Comparison of ENCODE assay signal across 9 mouse cellular contexts in genomic region chr14:20695761-20696520, GRCm38 (mm10). TPM values are rescaled to one million over a fixed set of nuclear protein-coding genes. Genes with fewer than 3 reads are reported as not detected.
A peak's percentile ranks its signal among the peaks of the same experiment; 100 is the strongest.
DNase-seq lines count a peak whose midpoint lies in the region; ATAC-seq and TF ChIP-seq lines count a peak whose summit lies in the region.
"Had no signal": no experiment of that assay in that cellular context is flagged by ENCODE, and none has a peak within 500 bp of the region (broad histone marks: within the 10 kb centered on the region; RNA-seq: fewer than 3 reads in every experiment).

No protein-coding gene starts in this region.

- H3K4me1 ChIP-seq in cerebellum, adult 2 months (ENCODE audit: control insufficient read depth, insufficient read depth, low read length), result peaks cover 9% of the 10 kb centered on the region; the same call in 1 of the 2 replicates
- H3K4me1 ChIP-seq in CH12.LX (ENCODE audit: control insufficient read depth in 1 of 2, insufficient read depth in 2 of 2), result peaks cover 21 to 66% of the 10 kb centered on the region in 2 experiments
- H3K4me1 ChIP-seq in hindbrain, embryonic 16.5 days (ENCODE audit: control insufficient read depth, insufficient read depth, low read depth, low read length), result peaks cover 55% of the 10 kb centered on the region
- H3K4me1 ChIP-seq in midbrain, embryonic 10.5 days, result peaks cover 48% of the 10 kb centered on the region

- no peaks in the 10 kb centered on the region for H3K9me3 ChIP-seq in CH12.LX (replicated peaks; ENCODE audit: low read length)
- H3K9me3 ChIP-seq in hindbrain, embryonic 16.5 days (ENCODE audit: control insufficient read depth, low read length), result no peaks in the 10 kb centered on the region
- no peaks in the 10 kb centered on the region for H3K9me3 ChIP-seq in midbrain, embryonic 10.5 days (replicated peaks)

- H3K79me2 ChIP-seq in CH12.LX (replicated peaks; ENCODE audit: control insufficient read depth, extremely low read depth, insufficient read depth, poor library complexity, severe bottlenecking), result peaks cover 55% of the 10 kb centered on the region

- no peak for TF ChIP-seq CTCF in cerebellum, adult 2 months (IDR thresholded peaks at IDR 0.05; ENCODE audit: borderline replicate concordance, insufficient read depth, low read depth, low read length)
- TF ChIP-seq CTCF in CH12.LX (conservative IDR thresholded peaks at IDR 0.05 in 1 of 2, IDR thresholded peaks at IDR 0.05 in 1 of 2; ENCODE audit: low read depth in 2 of 2, low read length in 2 of 2), result no peak

- DNase-seq in cerebellum, adult 2 months, result peak in 1 of 2 experiments; percentile 35
- no peak for DNase-seq in cerebellum, postnatal 4 days (ENCODE audit: low spot score in 2 of 2)
- no peak for DNase-seq in CH12.LX (ENCODE audit: extremely low read depth)
- DNase-seq in midbrain, embryonic 10.5 days (ENCODE audit: low spot score), result no peak
- no peak for DNase-seq in right cerebral cortex, postnatal 10 days (ENCODE audit: low spot score in 2 of 2)
- DNase-seq in ovary, postnatal 36 days (ENCODE audit: low spot score), result no peak

- peak overlapping the region; percentile 25; the same call in 1 of the 2 replicates for H3K27ac ChIP-seq in cerebellum, adult 2 months (ENCODE audit: insufficient read depth, low read length)
- H3K27ac ChIP-seq in CH12.LX (ENCODE audit: insufficient read depth, low read depth), result peak overlapping the region; percentile 87
- peak overlapping the region; percentile 100 for H3K27ac ChIP-seq in hindbrain, embryonic 16.5 days (ENCODE audit: low read depth, low read length)
- H3K27ac ChIP-seq in midbrain, embryonic 10.5 days (replicated peaks), result peak overlapping the region; percentile 93

- WGBS in cerebellum, adult 2 months, result 3% methylated on average over 27 of the region's 27 CpGs
- 9% methylated on average over 27 of the region's 27 CpGs for WGBS in hindbrain, embryonic 16.5 days
- WGBS in midbrain, embryonic 10.5 days, result 17% methylated on average over 27 of the region's 27 CpGs

- H3K27me3 ChIP-seq in cerebellum, adult 2 months (ENCODE audit: control insufficient read depth, insufficient read depth, low read length), result no peaks in the 10 kb centered on the region
- no peaks in the 10 kb centered on the region for H3K27me3 ChIP-seq in CH12.LX (replicated peaks)
- H3K27me3 ChIP-seq in hindbrain, embryonic 16.5 days (replicated peaks; ENCODE audit: control insufficient read depth, insufficient read depth, low read length), result no peaks in the 10 kb centered on the region
- no peaks in the 10 kb centered on the region for H3K27me3 ChIP-seq in midbrain, embryonic 10.5 days (ENCODE audit: low read depth, poor library complexity, severe bottlenecking)

- H3K9ac ChIP-seq in CH12.LX (ENCODE audit: insufficient read depth, low read depth), result peak overlapping the region; percentile 79
- H3K9ac ChIP-seq in hindbrain, embryonic 16.5 days (ENCODE audit: low read depth, low read length), result peak overlapping the region; percentile 98

- dilution Hi-C loops in CH12.LX (cut with MboI; ENCODE audit: extremely low pct_ligation_motif_present, extremely low pct_unique_long_range_greater_than_20kb, low sequenced_read_pairs), result no loop called here

- in situ Hi-C loops in CH12.LX (cut with MboI; ENCODE audit: low pct_ligation_motif_present, low pct_unique_long_range_greater_than_20kb, low sequenced_read_pairs), result no loop called here

- ATAC-seq in erythroblast, adult 5-6 weeks (replicated peaks; ENCODE audit: low FRiP score, poor library complexity, severe bottlenecking), result peak; percentile 5
- ATAC-seq in hindbrain, embryonic 16.5 days, result no peak

- peaks cover 32 to 82% of the 10 kb centered on the region in 2 experiments for H3K36me3 ChIP-seq in CH12.LX (replicated peaks in 1 of 2; ENCODE audit: control insufficient read depth in 1 of 2, insufficient read depth in 1 of 2, low read length in 1 of 2)
- peaks cover 26% of the 10 kb centered on the region for H3K36me3 ChIP-seq in hindbrain, embryonic 16.5 days (ENCODE audit: control insufficient read depth, insufficient read depth, low read length)
- peaks cover 65% of the 10 kb centered on the region for H3K36me3 ChIP-seq in midbrain, embryonic 10.5 days

- H3K4me2 ChIP-seq in CH12.LX (ENCODE audit: insufficient read depth, low read depth, poor library complexity, severe bottlenecking), result peak overlapping the region; percentile 90
- H3K4me2 ChIP-seq in hindbrain, embryonic 16.5 days (ENCODE audit: low read length), result peak overlapping the region; percentile 91

- no peak for TF ChIP-seq RAD21 in CH12.LX (IDR thresholded peaks at IDR 0.05; ENCODE audit: low read depth, low read length)

- peak overlapping the region; percentile 90 for H3K4me3 ChIP-seq in cerebellum, adult 2 months (replicated peaks; ENCODE audit: insufficient read depth, low read depth, low read length)
- H3K4me3 ChIP-seq in CH12.LX (replicated peaks in 1 of 3; ENCODE audit: low read depth in 2 of 3, low read length in 2 of 3, poor library complexity in 1 of 3), result peak overlapping the region; percentile 54 to 71 (median 65)
- H3K4me3 ChIP-seq in hindbrain, embryonic 16.5 days (ENCODE audit: low read length), result peak overlapping the region; percentile 95
- peak overlapping the region; percentile 73 for H3K4me3 ChIP-seq in midbrain, embryonic 10.5 days

- TF ChIP-seq POLR2A in cerebellum, adult 2 months (IDR thresholded peaks at IDR 0.05; ENCODE audit: borderline replicate concordance, insufficient read depth, low read length), result no peak
- TF ChIP-seq POLR2A in CH12.LX (IDR thresholded peaks at IDR 0.05; ENCODE audit: low read depth, low read length), result no peak

- TF ChIP-seq EP300 in CH12.LX (IDR thresholded peaks at IDR 0.05; ENCODE audit: low read length), result no peak

TF ChIP-seq in CH12.LX, 34 proteins besides CTCF, POLR2A, EP300 and RAD21 (continues in another document):
- no peak for TF ChIP-seq RCOR1 (conservative IDR thresholded peaks at IDR 0.05; ENCODE audit: low read depth, low read length)
- TF ChIP-seq E2F4 (IDR thresholded peaks at IDR 0.05; ENCODE audit: insufficient replicate concordance, low read depth, low read length), result no peak
- TF ChIP-seq MAFK (IDR thresholded peaks at IDR 0.05; ENCODE audit: insufficient replicate concordance, low read length), result no peak
- no peak for TF ChIP-seq TCF12 (IDR thresholded peaks at IDR 0.05; ENCODE audit: low read depth, low read length)
- no peak for TF ChIP-seq HCFC1 (IDR thresholded peaks at IDR 0.05; ENCODE audit: low read depth, low read length)
- TF ChIP-seq BHLHE40 (IDR thresholded peaks at IDR 0.05; ENCODE audit: low read depth, low read length), result no peak
- TF ChIP-seq SIN3A (IDR thresholded peaks at IDR 0.05; ENCODE audit: low read length), result no peak
- TF ChIP-seq ZC3H11A (IDR thresholded peaks at IDR 0.05; ENCODE audit: low read depth, low read length), result no peak
- no peak for TF ChIP-seq CHD1 (IDR thresholded peaks at IDR 0.05; ENCODE audit: low read depth, low read length)

RNA-seq across cellular contexts. Expression of gene Fut11, which starts 1.2 kb away (rescaled TPM):
- 15.9 and 17.1 TPM in 2 replicates for polyA plus RNA-seq in cerebellum, adult 2 months (2012; rRNA removed)
- total RNA-seq in CH12.LX (2012; rRNA removed) (2.6 and 2.9 TPM in 2 replicates), CH12.LX (2014; rRNA removed) (3.5 and 3.7 TPM in 2 replicates)
- polyA plus RNA-seq in CH12.LX (2012; ENCODE audit: insufficient read length, low read depth), result 3.8 and 4.0 TPM in 2 replicates
- total RNA-seq in erythroblast, adult 5-6 weeks (2015; ENCODE audit: low replicate concordance), result 2.5 and 9.2 TPM in 2 replicates
- 1.5 and 1.7 TPM in 2 replicates for total RNA-seq in erythroblast, adult 5-6 weeks (2017; ENCODE audit: low replicate concordance)
- polyA plus RNA-seq in hindbrain, embryonic 16.5 days (2015; fragmentation: Nextera tagmentation; extraction: Ambion mirVana), result 29.1 and 30.1 TPM in 2 replicates
- 18.3 and 21.4 TPM in 2 replicates for polyA plus RNA-seq in midbrain, embryonic 10.5 days (2016; fragmentation: Nextera tagmentation; extraction: Ambion mirVana)

RNA-seq across cellular contexts. Expression of gene Chchd1, which starts 6.9 kb away (rescaled TPM):
- polyA plus RNA-seq in cerebellum, adult 2 months (2012; rRNA removed), result 109 and 115 TPM in 2 replicates
- total RNA-seq in CH12.LX (2012; rRNA removed), result 184 and 191 TPM in 2 replicates
- total RNA-seq in CH12.LX (2014; rRNA removed), result 391 and 402 TPM in 2 replicates
- 157 and 166 TPM in 2 replicates for polyA plus RNA-seq in CH12.LX (2012; ENCODE audit: insufficient read length, low read depth)
- total RNA-seq in erythroblast, adult 5-6 weeks (2015; ENCODE audit: low replicate concordance), result 9.6 and 27.1 TPM in 2 replicates
- 22.5 and 44.7 TPM in 2 replicates for total RNA-seq in erythroblast, adult 5-6 weeks (2017; ENCODE audit: low replicate concordance)
- 148 and 163 TPM in 2 replicates for polyA plus RNA-seq in hindbrain, embryonic 16.5 days (2015; fragmentation: Nextera tagmentation; extraction: Ambion mirVana)
- 242 and 277 TPM in 2 replicates for polyA plus RNA-seq in midbrain, embryonic 10.5 days (2016; fragmentation: Nextera tagmentation; extraction: Ambion mirVana)

RNA-seq across cellular contexts. Expression of gene Zswim8, which starts 11.4 kb away (rescaled TPM):
- polyA plus RNA-seq in cerebellum, adult 2 months (2012; rRNA removed), result 164 and 177 TPM in 2 replicates
- total RNA-seq in CH12.LX (2012; rRNA removed) (22.6 and 22.8 TPM in 2 replicates), CH12.LX (2014; rRNA removed) (8.7 and 9.5 TPM in 2 replicates)
- polyA plus RNA-seq in CH12.LX (2012; ENCODE audit: insufficient read length, low read depth), result 33.9 and 39.6 TPM in 2 replicates
- 17.8 and 32.3 TPM in 2 replicates for total RNA-seq in erythroblast, adult 5-6 weeks (2015; ENCODE audit: low replicate concordance)
- 10.1 and 16.3 TPM in 2 replicates for total RNA-seq in erythroblast, adult 5-6 weeks (2017; ENCODE audit: low replicate concordance)
- polyA plus RNA-seq in hindbrain, embryonic 16.5 days (2015; fragmentation: Nextera tagmentation; extraction: Ambion mirVana), result 36.1 and 42.2 TPM in 2 replicates
- polyA plus RNA-seq in midbrain, embryonic 10.5 days (2016; fragmentation: Nextera tagmentation; extraction: Ambion mirVana), result 26.1 and 34.4 TPM in 2 replicates

RNA-seq across cellular contexts. Expression of gene Sec24c, which starts 21.8 kb away (rescaled TPM):
- polyA plus RNA-seq in cerebellum, adult 2 months (2012; rRNA removed), result 93.3 and 116 TPM in 2 replicates
- 95.9 and 103 TPM in 2 replicates for total RNA-seq in CH12.LX (2012; rRNA removed)
- total RNA-seq in CH12.LX (2014; rRNA removed), result 51.2 and 57.0 TPM in 2 replicates
- 107 and 122 TPM in 2 replicates for polyA plus RNA-seq in CH12.LX (2012; ENCODE audit: insufficient read length, low read depth)
- 20.8 and 32.6 TPM in 2 replicates for total RNA-seq in erythroblast, adult 5-6 weeks (2015; ENCODE audit: low replicate concordance)
- total RNA-seq in erythroblast, adult 5-6 weeks (2017; ENCODE audit: low replicate concordance), result 60.1 and 67.7 TPM in 2 replicates
- polyA plus RNA-seq in hindbrain, embryonic 16.5 days (2015; fragmentation: Nextera tagmentation; extraction: Ambion mirVana), result 80.6 and 103 TPM in 2 replicates
- 103 and 114 TPM in 2 replicates for polyA plus RNA-seq in midbrain, embryonic 10.5 days (2016; fragmentation: Nextera tagmentation; extraction: Ambion mirVana)

RNA-seq across cellular contexts. Expression of gene Synpo2l, which starts 27.8 kb away (rescaled TPM):
- polyA plus RNA-seq in cerebellum, adult 2 months (2012; rRNA removed), result 0.08 and 0.13 TPM in 2 replicates
- total RNA-seq in CH12.LX (2012; rRNA removed) (0.04 TPM in 2 replicates), CH12.LX (2014; rRNA removed) (not detected in 2 replicates)
- polyA plus RNA-seq in CH12.LX (2012; ENCODE audit: insufficient read length, low read depth), result 0.13 and 0.26 TPM in 2 replicates
- total RNA-seq in erythroblast, adult 5-6 weeks (2015; ENCODE audit: low replicate concordance), result not detected in 2 replicates
- not detected in 2 replicates for total RNA-seq in erythroblast, adult 5-6 weeks (2017; ENCODE audit: low replicate concordance)
- polyA plus RNA-seq in hindbrain, embryonic 16.5 days (2015; fragmentation: Nextera tagmentation; extraction: Ambion mirVana), result 0.23 and 1.6 TPM in 2 replicates
- 0.07 and 0.11 TPM in 2 replicates for polyA plus RNA-seq in midbrain, embryonic 10.5 days (2016; fragmentation: Nextera tagmentation; extraction: Ambion mirVana)
- total RNA-seq: hematopoietic stem cell, adult 5-6 weeks had no signal

Comparison
In these comparisons a context has a peak if more than half of its experiments do, and no peak if none do; other contexts are left out.
1. H3K27ac ChIP-seq: peak in every context shown above with its lines; median percentile 100 in hindbrain, embryonic 16.5 days; 93 in midbrain, embryonic 10.5 days; 87 in CH12.LX; 25 in cerebellum, adult 2 months.